Mouse (Mus musculus): ENCODE measurements at regions not wholly inside any gene's neighbourhood (a gene's known extent, or its start where the extent isn't known, plus 50 kb on each side); places are given as distances from the start of the nearest gene placed in this dataset.

DNA sequence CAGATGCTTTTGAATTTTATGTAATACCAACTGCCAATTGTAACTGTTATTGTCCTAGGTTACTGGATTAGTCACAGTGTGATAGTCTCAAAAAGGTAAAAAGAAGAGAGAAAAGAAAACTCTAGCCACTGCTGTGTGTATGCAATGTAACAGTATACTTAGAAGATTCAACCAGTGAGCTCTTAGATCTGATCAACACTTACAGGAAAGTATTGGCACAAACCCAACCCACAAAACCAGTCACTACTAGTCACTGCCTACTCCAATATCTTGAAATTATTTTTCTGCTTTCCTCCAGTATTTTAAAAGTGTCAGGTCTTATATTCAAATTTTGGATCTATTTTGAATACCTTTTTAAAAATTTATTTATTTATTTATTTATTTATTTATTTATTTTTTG, 52.6 kb upstream of the Tnr start:
- no peak overlapping the region for H3K9ac ChIP-seq (ENCODE audit: low read length)
- no peak overlapping the region for H3K4me3 ChIP-seq (ENCODE audit: control insufficient read depth in 1 of 2, insufficient read depth in 1 of 2, low read depth in 1 of 2, low read length in 2 of 2)
- no peaks in the 10 kb centered on the region for H3K9me3 ChIP-seq (ENCODE audit: control insufficient read depth, low read length)
- no peak overlapping the region for H3K4me2 ChIP-seq (ENCODE audit: low read length)
- H3K27me3 ChIP-seq (ENCODE audit: control insufficient read depth, insufficient read depth, low read length) = no peaks in the 10 kb centered on the region
- no peak for ATAC-seq (ENCODE audit: insufficient number of reproducible peaks, insufficient read depth, low FRiP score, low read depth)
- H3K4me1 ChIP-seq (ENCODE audit: control insufficient read depth in 2 of 2, insufficient read depth in 2 of 2, low read length in 2 of 2) = no peaks in the 10 kb centered on the region
- H3K27ac ChIP-seq (replicated peaks in 1 of 2; ENCODE audit: control insufficient read depth in 1 of 2, insufficient read depth in 1 of 2, low read depth in 2 of 2, low read length in 2 of 2) = no peak overlapping the region
- H3K36me3 ChIP-seq (ENCODE audit: control insufficient read depth, insufficient read depth, low read length) = no peaks in the 10 kb centered on the region

Data from heart, embryonic 14.5 days (tissue).